Mouse (Mus musculus): ENCODE measurements around the gene Gpr171. TPM values are rescaled to one million over a fixed set of nuclear protein-coding genes. Genes with fewer than 3 reads are reported as not detected.
A peak's percentile ranks its signal among the peaks of the same experiment; 100 is the strongest.
"Not testable (repeated sequence)": the region's sequence is repeated elsewhere in the genome, so short reads cannot be mapped to it uniquely, and the experiment has no call there.

Gpr171 gene
- polyA plus RNA-seq, 1 experiment from 2014 or later, result 1.3 TPM

- Histone ChIP-seq H3K27me3 (no peaks in the 10 kb centered on the region), H3K4me3 (no peak overlapping the region), H3K36me3 (no peaks in the 10 kb centered on the region), H3K4me1 (peaks cover 17% of the 10 kb centered on the region), H3K9ac (no peak overlapping the region), H3K27ac (no peak overlapping the region), H3K9me3 (no peaks in the 10 kb centered on the region), H3K4me2 (no peak overlapping the region)
- ATAC-seq (ENCODE audit: borderline replicate concordance, extremely low read depth, low FRiP score, low TSS enrichment), result no peak
- 86% methylated on average over 4 of the region's 4 CpGs for WGBS
Observed at GRCm38 (mm10) chr3:59131966-59132365, 30.3 kb upstream of the Gpr171 start.

- Histone ChIP-seq H3K36me3 (no peaks in the 10 kb centered on the region), H3K27ac (peak overlapping the region; percentile 63), H3K4me1 (peaks cover 18% of the 10 kb centered on the region), H3K9ac (no peak overlapping the region), H3K4me2 (peak overlapping the region; percentile 34; the same call in 1 of the 2 replicates), H3K27me3 (no peaks in the 10 kb centered on the region), H3K9me3 (no peaks in the 10 kb centered on the region), H3K4me3 (no peak overlapping the region)
- ATAC-seq (ENCODE audit: borderline replicate concordance, extremely low read depth, low FRiP score, low TSS enrichment), result peak; percentile 83
- WGBS, result 23% methylated on average over 4 of the region's 4 CpGs
Observed at GRCm38 (mm10) chr3:59131081-59131480, 29.5 kb upstream of the Gpr171 start.

GRCm38 (mm10) chr3:59130431-59130830, 28.8 kb upstream of the Gpr171 start:
- H3K27me3 ChIP-seq, result no peaks in the 10 kb centered on the region
- WGBS, result 21% methylated on average over 8 of the region's 8 CpGs
- H3K4me2 ChIP-seq, result peak overlapping the region; percentile 34
- no peaks in the 10 kb centered on the region for H3K9me3 ChIP-seq
- H3K4me1 ChIP-seq, result peaks cover 25% of the 10 kb centered on the region
- peak overlapping the region; percentile 63 for H3K27ac ChIP-seq
- no peak overlapping the region for H3K9ac ChIP-seq
- no peaks in the 10 kb centered on the region for H3K36me3 ChIP-seq
- peak overlapping the region; percentile 16 for H3K4me3 ChIP-seq
- no peak; the same call in 1 of the 2 replicates for ATAC-seq (ENCODE audit: borderline replicate concordance, extremely low read depth, low FRiP score, low TSS enrichment)

GRCm38 (mm10) chr3:59129547-59129946, 27.9 kb upstream of the Gpr171 start:
- Histone ChIP-seq H3K36me3 (no peaks in the 10 kb centered on the region), H3K9ac (no peak overlapping the region), H3K4me2 (peak overlapping the region; percentile 20; the same call in 1 of the 2 replicates), H3K4me1 (peaks cover 29% of the 10 kb centered on the region), H3K27me3 (no peaks in the 10 kb centered on the region), H3K27ac (no peak overlapping the region), H3K4me3 (peak overlapping the region; percentile 7; the same call in 1 of the 2 replicates), H3K9me3 (no peaks in the 10 kb centered on the region)
- 82% methylated on average over 3 of the region's 3 CpGs for WGBS
- no peak for ATAC-seq (ENCODE audit: borderline replicate concordance, extremely low read depth, low FRiP score, low TSS enrichment)

GRCm38 (mm10) chr3:59128681-59129080, 27.1 kb upstream of the Gpr171 start:
- no peak for ATAC-seq (ENCODE audit: borderline replicate concordance, extremely low read depth, low FRiP score, low TSS enrichment)
- Histone ChIP-seq H3K4me2 (peak overlapping the region; percentile 13), H3K27me3 (no peaks in the 10 kb centered on the region), H3K27ac (no peak overlapping the region), H3K9me3 (no peaks in the 10 kb centered on the region), H3K4me1 (peaks cover 31% of the 10 kb centered on the region), H3K36me3 (no peaks in the 10 kb centered on the region), H3K4me3 (no peak overlapping the region), H3K9ac (no peak overlapping the region)
- 79% methylated on average over 20 of the region's 20 CpGs for WGBS

- Histone ChIP-seq H3K27me3 (no peaks in the 10 kb centered on the region), H3K4me1 (peaks cover 39% of the 10 kb centered on the region), H3K36me3 (no peaks in the 10 kb centered on the region), H3K9me3 (no peaks in the 10 kb centered on the region), H3K9ac (no peak overlapping the region), H3K4me2 (no peak overlapping the region), H3K4me3 (no peak overlapping the region), H3K27ac (0 out of 2 replicates have a peak overlapping the region, but pooled peaks have one; percentile 17)
- WGBS, result 21% methylated on average over 7 of the region's 7 CpGs
- no peak for ATAC-seq (ENCODE audit: borderline replicate concordance, extremely low read depth, low FRiP score, low TSS enrichment)
Observed at GRCm38 (mm10) chr3:59125783-59126555, 24.3 kb upstream of the Gpr171 start.

GRCm38 (mm10) chr3:59125022-59125421, 23.4 kb upstream of the Gpr171 start:
- H3K9ac ChIP-seq, result no peak overlapping the region
- H3K4me1 ChIP-seq, result peaks cover 36% of the 10 kb centered on the region
- 40% methylated on average over 5 of the region's 5 CpGs for WGBS
- no peak overlapping the region for H3K4me2 ChIP-seq
- no peaks in the 10 kb centered on the region for H3K36me3 ChIP-seq
- H3K4me3 ChIP-seq, result no peak overlapping the region
- no peak for ATAC-seq (ENCODE audit: borderline replicate concordance, extremely low read depth, low FRiP score, low TSS enrichment)
- H3K27me3 ChIP-seq, result no peaks in the 10 kb centered on the region
- no peak overlapping the region for H3K27ac ChIP-seq
- H3K9me3 ChIP-seq, result no peaks in the 10 kb centered on the region

- H3K9me3 ChIP-seq, result no peaks in the 10 kb centered on the region
- H3K27me3 ChIP-seq, result no peaks in the 10 kb centered on the region
- no peaks in the 10 kb centered on the region for H3K36me3 ChIP-seq
- no peak overlapping the region for H3K9ac ChIP-seq
- peak overlapping the region; percentile 54 for H3K27ac ChIP-seq
- H3K4me2 ChIP-seq, result no peak overlapping the region
- no peak overlapping the region for H3K4me3 ChIP-seq
- ATAC-seq (ENCODE audit: borderline replicate concordance, extremely low read depth, low FRiP score, low TSS enrichment), result no peak
- 52% methylated on average over 7 of the region's 7 CpGs for WGBS
- H3K4me1 ChIP-seq, result peaks cover 33% of the 10 kb centered on the region
Observed at GRCm38 (mm10) chr3:59121780-59122449, 20.3 kb upstream of the Gpr171 start.

- Histone ChIP-seq H3K27ac (peak overlapping the region; percentile 54), H3K4me3 (no peak overlapping the region), H3K9ac (no peak overlapping the region), H3K27me3 (no peaks in the 10 kb centered on the region), H3K4me2 (peak overlapping the region; percentile 3; the same call in 1 of the 2 replicates), H3K36me3 (no peaks in the 10 kb centered on the region), H3K9me3 (no peaks in the 10 kb centered on the region), H3K4me1 (peaks cover 33% of the 10 kb centered on the region)
- peak; percentile 70 for ATAC-seq (ENCODE audit: borderline replicate concordance, extremely low read depth, low FRiP score, low TSS enrichment)
- 25% methylated on average over 7 of the region's 7 CpGs for WGBS
Observed at GRCm38 (mm10) chr3:59121067-59121730, 19.6 kb upstream of the Gpr171 start.

- Histone ChIP-seq H3K4me3 (no peak overlapping the region), H3K9ac (no peak overlapping the region), H3K36me3 (0 out of 2 replicates have a peak, but pooled peaks cover 4% of the 10 kb centered on the region), H3K27me3 (no peaks in the 10 kb centered on the region), H3K4me2 (no peak overlapping the region), H3K9me3 (no peaks in the 10 kb centered on the region), H3K4me1 (no peaks in the 10 kb centered on the region), H3K27ac (no peak overlapping the region)
- ATAC-seq (ENCODE audit: borderline replicate concordance, extremely low read depth, low FRiP score, low TSS enrichment), result no peak
- WGBS, result 68% methylated on average over 8 of the region's 8 CpGs
Observed at GRCm38 (mm10) chr3:59113973-59114517, 12.4 kb upstream of the Gpr171 start.

- H3K9ac ChIP-seq; H3K9me3 ChIP-seq; H3K27me3 ChIP-seq; H3K4me1 ChIP-seq; H3K36me3 ChIP-seq; H3K27ac ChIP-seq; ATAC-seq (ENCODE audit: borderline replicate concordance, extremely low read depth, low FRiP score, low TSS enrichment); H3K4me3 ChIP-seq; H3K4me2 ChIP-seq: not testable (repeated sequence)
- WGBS, result 95% methylated on average over 4 of the region's 4 CpGs
Observed at GRCm38 (mm10) chr3:59113291-59113690, 11.7 kb upstream of the Gpr171 start.
